Mouse (Mus musculus) lung, postnatal 25 days (tissue): ENCODE measurements at regions not wholly inside any gene's neighbourhood (a gene's known extent, or its start where the extent isn't known, plus 50 kb on each side); places are given as distances from the start of the nearest gene placed in this dataset.
"Not testable (repeated sequence)": the region's sequence is repeated elsewhere in the genome, so short reads cannot be mapped to it uniquely, and the experiment has no call there.

ENCODE experiments used
- DNase-seq: peaks from one replicate; pipeline ENCODE4 v3.0.0; 2022; ENCODE audit warnings: low spot score

- DNase-seq, result no peak
Measured at GRCm38 (mm10) chr1:161728546-161729206, 59.6 kb downstream of the Fasl start.

DNA sequence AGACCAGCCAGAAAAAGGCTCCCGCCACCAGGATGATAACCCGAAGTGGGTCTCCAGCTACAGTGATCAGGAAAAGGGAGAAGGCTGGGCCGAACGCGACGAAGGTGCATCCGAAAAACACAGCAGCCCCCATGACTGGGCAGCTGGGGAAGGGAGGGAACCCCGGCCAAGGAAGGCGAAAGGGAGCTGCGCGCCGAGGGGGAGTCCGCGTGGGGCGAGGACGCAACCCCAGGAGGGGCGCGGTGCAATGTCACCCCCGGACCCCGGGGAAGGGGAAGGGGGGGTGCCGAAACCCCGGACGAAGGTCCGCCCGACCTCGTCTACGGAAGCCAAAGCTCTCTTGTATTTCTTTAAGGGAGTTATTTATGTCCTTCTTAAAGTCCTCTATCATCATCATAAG is 60.9 kb downstream of the Fasl start:
- DNase-seq, result not testable (repeated sequence)

DNA sequence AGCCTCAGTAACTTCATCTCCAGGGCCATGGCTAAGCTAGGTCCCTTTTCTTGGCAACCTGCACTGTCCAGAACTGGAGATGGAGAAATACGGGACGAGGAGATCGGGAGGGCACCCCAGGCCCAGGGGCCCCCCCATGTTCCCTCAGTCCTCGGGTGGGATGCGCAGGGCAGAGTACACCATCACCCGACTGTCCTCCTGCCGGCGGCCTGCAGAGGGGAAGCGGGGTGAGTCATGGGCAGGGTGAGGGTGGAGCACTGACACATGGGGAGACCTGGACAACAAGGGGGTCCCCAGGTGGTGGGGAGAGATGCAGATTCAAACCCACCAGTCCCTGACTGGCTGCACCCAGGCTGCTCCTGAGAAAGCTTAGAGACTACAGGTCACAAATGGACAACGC is 62.2 kb downstream of the Fasl start:
- DNase-seq, result not testable (repeated sequence)

DNA sequence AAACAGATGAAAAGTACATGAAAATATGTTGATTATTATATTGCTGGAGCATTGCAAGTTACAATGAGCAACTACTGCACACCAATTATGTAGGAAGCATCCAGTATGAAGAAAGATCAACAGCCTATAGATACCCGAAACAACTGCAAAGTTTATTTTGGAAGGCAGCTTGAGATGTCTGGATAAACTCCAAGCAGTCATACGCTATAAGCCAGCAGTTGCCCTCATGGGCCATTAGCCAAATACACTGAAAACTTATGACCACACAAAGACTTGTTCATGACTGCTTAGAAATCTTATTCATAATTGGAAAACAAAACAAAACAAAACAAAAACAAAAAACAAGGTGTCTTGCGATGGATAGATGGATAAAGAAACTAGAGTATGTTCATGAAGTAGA is 68.4 kb downstream of the Fasl start:
- DNase-seq, result no peak

- no peak for DNase-seq
Measured at GRCm38 (mm10) chr1:161718254-161718653, 70.0 kb downstream of the Fasl start.

GRCm38 (mm10) chr1:161712918-161713317 is 75.4 kb downstream of the Fasl start:
- DNase-seq, result peak; percentile 76

- DNase-seq, result no peak
Measured at GRCm38 (mm10) chr1:161712283-161712682, 76.0 kb downstream of the Fasl start.

GRCm38 (mm10) chr1:161707049-161707448 is 81.2 kb downstream of the Fasl start:
- peak; percentile 56 for DNase-seq

- DNase-seq, result no peak
Measured at GRCm38 (mm10) chr1:161704961-161705360, 83.3 kb downstream of the Fasl start.

GRCm38 (mm10) chr1:161704527-161704926 is 83.8 kb downstream of the Fasl start:
- peak; percentile 16 for DNase-seq

- DNase-seq, result no peak
Measured at GRCm38 (mm10) chr1:161695886-161696285, 92.4 kb downstream of the Fasl start.

GRCm38 (mm10) chr1:161693768-161694160 is 94.5 kb downstream of the Fasl start:
- DNase-seq, result no peak

- DNase-seq, result no peak
Measured at GRCm38 (mm10) chr1:161692836-161693767, 95.2 kb downstream of the Fasl start.

DNA sequence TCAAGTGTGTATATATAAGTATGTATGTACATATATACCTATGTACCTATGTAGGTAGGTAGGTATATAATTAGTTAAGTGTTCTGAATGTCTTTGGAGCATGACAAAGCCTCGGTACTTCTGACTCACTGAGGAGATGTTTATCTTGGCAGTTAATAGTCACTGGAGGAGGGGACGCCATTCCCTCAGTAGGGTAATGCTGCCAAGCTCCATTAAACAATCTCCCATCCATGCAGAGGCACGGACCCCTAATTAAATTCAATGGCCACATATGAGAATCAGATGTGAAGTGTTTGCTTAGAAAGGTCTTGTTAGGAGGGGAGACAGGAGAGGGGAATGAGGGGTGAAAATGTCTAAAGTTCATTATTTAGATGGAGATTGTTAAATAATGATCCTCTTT is 99.3 kb downstream of the Fasl start:
- DNase-seq, result no peak

GRCm38 (mm10) chr1:161687548-161687947 is 100.7 kb downstream of the Fasl start:
- DNase-seq, result peak; percentile 30

GRCm38 (mm10) chr1:161680558-161680957 is 107.7 kb downstream of the Fasl start:
- no peak for DNase-seq

- DNase-seq, result peak; percentile 21
Measured at GRCm38 (mm10) chr1:161670937-161671336, 117.4 kb downstream of the Fasl start.

GRCm38 (mm10) chr1:161664321-161664720 is 124.0 kb downstream of the Fasl start:
- DNase-seq, result no peak

DNA sequence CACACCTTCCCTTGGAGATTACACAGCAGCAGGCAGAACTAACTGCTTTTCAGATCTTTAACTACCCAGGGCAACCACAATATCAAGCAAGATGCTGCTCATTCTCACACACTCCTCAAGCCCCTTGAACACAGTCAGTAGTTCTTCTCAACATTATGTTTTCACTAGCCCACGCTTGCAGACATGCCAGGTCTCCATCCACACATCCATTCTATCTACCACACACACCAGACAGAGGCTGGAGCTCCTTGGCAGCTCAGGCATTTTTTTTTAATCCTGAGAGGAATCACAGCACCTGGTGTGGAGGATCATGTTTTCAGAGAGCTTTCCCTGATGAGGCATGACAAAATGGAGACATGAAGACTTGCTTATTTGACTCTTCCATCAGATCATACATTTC is 124.9 kb downstream of the Fasl start:
- DNase-seq, result no peak

GRCm38 (mm10) chr1:161662241-161662640 is 126.1 kb downstream of the Fasl start:
- DNase-seq, result no peak

DNA sequence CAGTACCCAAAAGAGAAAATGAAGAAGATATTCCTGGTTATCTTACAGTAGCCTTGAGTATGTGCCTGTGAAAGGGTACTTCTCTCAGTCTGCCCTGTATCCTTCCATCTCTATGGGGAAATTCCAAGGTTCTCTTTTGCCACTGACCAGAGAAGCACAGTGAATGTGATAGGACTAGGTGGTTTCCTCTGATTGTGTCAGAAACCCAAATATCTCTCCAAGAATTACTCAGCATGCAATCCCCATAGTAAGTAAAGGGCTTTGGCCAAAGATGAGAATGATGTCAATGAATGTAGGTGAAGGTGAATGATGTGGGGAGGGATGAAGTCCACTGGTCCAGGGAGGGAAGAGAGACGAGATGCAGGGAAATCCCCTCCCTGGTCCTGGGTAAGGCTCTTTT is 130.8 kb downstream of the Fasl start:
- DNase-seq, result no peak

- DNase-seq, result no peak
Measured at GRCm38 (mm10) chr1:161649387-161649786, 138.9 kb downstream of the Fasl start.

DNA sequence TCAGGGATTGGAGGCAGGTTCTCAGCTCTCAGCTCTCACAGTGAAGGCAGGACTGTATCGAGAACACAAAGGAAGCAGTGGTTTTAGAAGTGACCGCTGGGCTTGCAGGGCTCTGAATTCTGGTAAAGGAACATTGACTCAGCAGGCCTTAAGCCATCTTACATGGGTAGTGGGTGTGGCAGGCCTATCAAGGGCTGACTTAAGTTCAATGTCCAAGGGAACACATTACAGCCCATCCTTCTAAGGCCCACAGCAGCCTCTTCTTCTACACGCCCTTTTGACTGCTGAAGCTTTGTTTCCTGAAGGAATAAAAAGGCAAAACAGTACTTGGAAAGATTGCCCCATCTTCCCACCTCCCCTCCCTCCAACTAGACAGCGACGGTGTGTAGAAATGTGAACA is 137.6 kb downstream of the Tnfsf18 start:
- DNase-seq, result no peak
